Mouse (Mus musculus) induced T-regulatory cell, adult 2 months (primary cell): Measurements from ENCODE around the gene Fam69b.

ENCODE experiments used
- DNase-seq: peaks from one replicate; pipeline ENCODE4 v3.0.0-alpha.2; 2012; ENCODE audit warnings: low read depth

The Fam69b gene

GRCm38 (mm10) chr2:26661768-26662508 is 33.7 kb downstream of the Fam69b start:
- DNase-seq: no peak

GRCm38 (mm10) chr2:26662509-26662882 is 34.2 kb downstream of the Fam69b start:
- DNase-seq: no peak

- no peak for DNase-seq
These were observed 34.9 kb downstream of the Fam69b start for GRCm38 (mm10) chr2:26663112-26663511.

GRCm38 (mm10) chr2:26663551-26663950 is 35.3 kb downstream of the Fam69b start:
- peak; percentile 86 for DNase-seq

- peak; percentile 77 for DNase-seq
These were observed 40.5 kb downstream of the Fam69b start for GRCm38 (mm10) chr2:26668746-26669145.

GRCm38 (mm10) chr2:26671182-26671581 is 42.9 kb downstream of the Fam69b start, which contains the start of gene Lcn4:
Gene Lcn4, minus strand, starts transcription at chr2:26671282.
- no peak for DNase-seq
